Mouse (Mus musculus): Measurements from ENCODE around the gene Csn3. TPM values are rescaled to one million over a fixed set of nuclear protein-coding genes. Genes with fewer than 3 reads are reported as not detected.

The Csn3 gene
- polyA plus RNA-seq, 1 experiment from 2014 or later, result not detected

Other genes starting within 250 kb of the Csn3 start
- not detected in 2 replicates for gene Csn2, start 225.9 kb upstream of the Csn3 start, polyA plus RNA-seq (2014; fragmentation: Nextera tagmentation; extraction: Ambion mirVana)
- not detected in 2 replicates for gene Csn1s2a, start 151.0 kb upstream of the Csn3 start, polyA plus RNA-seq (2014; fragmentation: Nextera tagmentation; extraction: Ambion mirVana)
- gene Csn1s2b, start 117.5 kb upstream of the Csn3 start, polyA plus RNA-seq (2014; fragmentation: Nextera tagmentation; extraction: Ambion mirVana), result not detected in 2 replicates
- not detected in 2 replicates for gene Prr27, start 99.9 kb upstream of the Csn3 start, polyA plus RNA-seq (2014; fragmentation: Nextera tagmentation; extraction: Ambion mirVana)
- gene Odam, start 40.5 kb upstream of the Csn3 start, polyA plus RNA-seq (2014; fragmentation: Nextera tagmentation; extraction: Ambion mirVana), result not detected in 2 replicates
- not detected in 2 replicates for gene 2310003L06Rik, start 43.9 kb downstream of the Csn3 start, polyA plus RNA-seq (2014; fragmentation: Nextera tagmentation; extraction: Ambion mirVana)
- gene Gm28434, start 43.9 kb downstream of the Csn3 start, polyA plus RNA-seq (2014; fragmentation: Nextera tagmentation; extraction: Ambion mirVana), result not detected in 2 replicates
- gene Cabs1, start 53.9 kb downstream of the Csn3 start, polyA plus RNA-seq (2014; fragmentation: Nextera tagmentation; extraction: Ambion mirVana), result not detected in 2 replicates
- gene Smr3a, start 77.0 kb downstream of the Csn3 start, polyA plus RNA-seq (2014; fragmentation: Nextera tagmentation; extraction: Ambion mirVana), result not detected in 2 replicates
- not detected in 2 replicates for gene Smr2, start 161.0 kb downstream of the Csn3 start, polyA plus RNA-seq (2014; fragmentation: Nextera tagmentation; extraction: Ambion mirVana)
- not detected in 2 replicates for gene Gm11116, start 186.0 kb downstream of the Csn3 start, polyA plus RNA-seq (2014; fragmentation: Nextera tagmentation; extraction: Ambion mirVana)
- not detected in 2 replicates for gene Gm11115, start 228.5 kb downstream of the Csn3 start, polyA plus RNA-seq (2014; fragmentation: Nextera tagmentation; extraction: Ambion mirVana)